Mouse (Mus musculus) adrenal gland, postnatal 0 days (tissue): ENCODE results near the gene Zfp292. TPM values are rescaled to one million over a fixed set of nuclear protein-coding genes. Genes with fewer than 3 reads are reported as not detected.

Experiments
- polyA plus RNA-seq: library from polyadenylated mRNA; unstranded; fragments of >200 nt; fragmentation: Nextera tagmentation; extraction: Ambion mirVana; gene quantifications from 2 replicates; pipeline ENCODE4 v1.2.1, GENCODE M21; 2015

Gene Zfp292
- 8.3 and 9.7 TPM in 2 replicates for polyA plus RNA-seq

DNA sequence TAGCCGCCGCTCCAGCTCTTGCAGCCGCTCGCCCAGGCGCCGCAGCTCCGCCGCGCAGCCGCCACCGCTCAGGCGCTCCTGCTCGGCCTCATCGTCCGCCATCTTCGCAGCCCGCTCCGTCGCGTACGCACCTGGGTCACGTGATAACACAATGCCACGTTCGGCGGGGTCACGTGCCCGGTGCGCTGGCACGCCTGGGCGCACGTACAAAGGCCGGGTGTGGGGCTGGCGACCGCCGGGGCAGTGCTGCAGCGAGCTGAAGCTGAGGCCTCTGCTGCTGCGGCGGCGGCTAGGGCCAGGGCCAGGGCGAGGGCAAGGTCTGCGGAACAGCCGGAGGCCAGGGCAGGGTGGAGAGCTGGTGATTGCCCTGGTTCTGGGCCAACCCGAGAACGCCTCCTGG is at the start of gene Zfp292:
Gene Zfp292, minus strand, starts transcription at position 143 of the 400 bp plus-strand sequence.

DNA sequence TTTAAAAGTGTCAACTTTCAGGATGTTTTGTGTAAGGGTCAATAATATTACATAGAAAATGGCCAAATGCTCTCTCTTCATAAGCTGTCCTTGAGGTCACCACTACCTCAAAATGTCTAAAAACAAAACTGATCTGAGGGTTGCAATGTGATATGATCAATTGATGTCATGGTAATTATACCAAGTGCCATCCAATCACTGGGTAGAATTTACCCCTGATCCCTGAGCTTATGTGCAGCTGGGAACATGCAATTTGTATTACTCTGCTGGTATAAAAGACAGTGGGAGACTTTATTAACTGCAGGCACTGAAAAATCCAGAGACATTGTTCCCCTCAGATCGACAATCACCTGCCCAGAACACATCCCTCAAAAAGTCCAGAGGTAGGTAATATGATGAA is 10.7 kb upstream of the Zfp292 start, which contains the start of gene Cga:
Gene Cga, plus strand, starts transcription at position 301 of the 400 bp plus-strand sequence.

DNA sequence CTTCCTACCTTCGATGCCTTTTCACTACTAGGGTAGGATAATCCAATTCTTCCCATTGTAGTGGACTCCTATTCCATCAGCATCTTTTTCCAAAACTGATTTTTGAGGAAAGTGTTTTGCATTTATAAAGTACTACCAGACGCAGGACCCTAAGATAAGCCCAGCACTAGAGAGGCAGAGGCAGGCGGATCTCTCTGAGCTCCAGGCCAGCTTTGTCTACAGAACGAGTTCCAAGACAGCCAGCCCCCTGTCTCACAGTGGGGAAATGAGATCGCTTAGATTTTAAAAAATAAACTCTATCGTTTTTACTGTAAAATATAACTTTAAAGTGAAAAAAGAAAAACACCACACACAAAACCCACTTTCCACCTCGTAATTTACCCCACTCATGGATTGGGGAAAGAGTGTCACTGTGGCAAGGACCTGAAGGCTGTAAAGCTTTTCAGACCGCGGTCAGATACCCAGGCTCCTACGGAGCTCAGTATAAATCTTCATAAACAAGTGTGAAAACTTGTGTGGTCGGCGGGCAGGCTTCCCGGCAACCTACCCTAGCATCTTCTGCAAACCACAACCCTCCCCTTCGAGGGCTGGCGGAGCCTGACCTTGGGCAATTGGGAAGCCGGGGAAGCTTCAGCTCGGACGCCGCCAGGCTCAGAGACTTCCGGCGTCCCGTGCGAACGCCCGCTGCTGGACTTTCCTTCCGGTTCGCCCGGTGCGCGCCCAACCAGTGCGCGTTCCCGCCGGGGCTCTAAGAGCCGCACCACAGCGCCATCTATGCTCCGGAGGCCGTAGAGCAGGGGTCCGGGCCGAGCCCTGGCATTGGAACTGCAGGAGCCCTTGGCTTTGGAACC is 104.9 kb downstream of the Zfp292 start, which contains the start of gene Smim8:
Gene Smim8, minus strand, starts transcription at position 747 of the 851 bp plus-strand sequence.

DNA sequence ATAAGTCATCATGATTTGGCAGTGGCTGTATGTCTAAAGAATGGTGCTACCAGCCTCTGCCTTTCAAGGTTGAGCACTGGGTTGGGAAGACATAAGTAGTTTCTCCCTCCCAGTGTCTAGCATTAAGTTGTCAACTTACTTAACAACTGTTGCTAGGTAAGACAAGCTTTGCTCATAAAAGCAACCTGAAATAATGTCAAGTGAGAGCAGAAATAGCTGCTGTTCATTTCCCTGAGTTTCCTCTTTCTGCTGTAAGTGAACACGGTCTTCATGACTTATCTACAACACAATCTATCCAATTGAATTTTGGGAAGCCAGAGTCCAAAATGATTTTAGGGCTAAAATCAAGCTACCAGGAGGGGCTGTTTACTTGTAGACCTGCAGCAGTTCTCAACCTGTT is 126.6 kb downstream of the Zfp292 start, which contains the start of gene Gm136:
Gene Gm136, minus strand, starts transcription at position 101 of the 400 bp plus-strand sequence.

Other genes starting within 250 kb of the Zfp292 start
- 37.0 and 55.9 TPM in 2 replicates for gene Slc35a1, start 195.5 kb downstream of the Zfp292 start, polyA plus RNA-seq
- gene Cfap206, start 152.8 kb downstream of the Zfp292 start, polyA plus RNA-seq: 0.29 and 0.98 TPM in 2 replicates
- gene Gm136, start 126.7 kb downstream of the Zfp292 start, polyA plus RNA-seq: not detected in 2 replicates
- 66.5 and 68.4 TPM in 2 replicates for gene Smim8, start 104.5 kb downstream of the Zfp292 start, polyA plus RNA-seq
- not detected in 2 replicates for gene Cga, start 10.8 kb upstream of the Zfp292 start, polyA plus RNA-seq